Mouse (Mus musculus): ENCODE data around the gene Arntl. TPM values are rescaled to one million over a fixed set of nuclear protein-coding genes. Genes with fewer than 3 reads are reported as not detected.

Arntl gene
- polyA plus RNA-seq, 1 experiment from 2014 or later: 7.7 TPM

GRCm38 (mm10) chr7:113291741-113292140 lies 84.5 kb downstream of the Arntl start:
- no peak overlapping the region for H3K27ac ChIP-seq
- DNase-seq (ENCODE audit: extremely low spot score, low spot score): no peak
- H3K4me1 ChIP-seq: peaks cover 30% of the 10 kb centered on the region
- H3K9me3 ChIP-seq: no peaks in the 10 kb centered on the region
- no peak overlapping the region for H3K4me3 ChIP-seq
- 86% methylated on average over 5 of the region's 5 CpGs for WGBS
- no peaks in the 10 kb centered on the region for H3K36me3 ChIP-seq (replicated peaks)
- no peaks in the 10 kb centered on the region for H3K27me3 ChIP-seq (ENCODE audit: poor library complexity, severe bottlenecking)

DNA sequence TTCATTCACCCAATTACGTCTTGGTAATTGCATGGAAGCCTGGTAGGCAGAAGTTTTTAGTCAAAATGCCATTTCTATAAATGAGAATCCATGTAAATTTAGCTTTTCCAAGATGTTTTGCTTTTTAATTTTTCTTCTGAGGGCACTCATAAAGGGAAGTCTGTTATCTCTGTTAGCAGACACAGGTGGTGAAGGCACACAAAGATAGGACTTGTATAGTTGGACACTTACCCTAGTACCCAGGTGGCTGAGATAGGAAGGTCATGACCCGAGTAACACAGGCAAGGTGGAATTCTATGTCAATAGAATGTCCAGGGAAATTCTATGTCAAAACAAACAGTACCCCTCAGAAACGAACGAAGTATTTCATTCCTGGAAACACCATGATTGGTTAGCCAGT lies 84.9 kb downstream of the Arntl start:
- H3K27me3 ChIP-seq (ENCODE audit: poor library complexity, severe bottlenecking): no peaks in the 10 kb centered on the region
- no peak overlapping the region for H3K27ac ChIP-seq
- H3K9me3 ChIP-seq: no peaks in the 10 kb centered on the region
- H3K4me3 ChIP-seq: no peak overlapping the region
- 86% methylated on average over 4 of the region's 4 CpGs for WGBS
- H3K36me3 ChIP-seq (replicated peaks): no peaks in the 10 kb centered on the region
- no peak for DNase-seq (ENCODE audit: extremely low spot score, low spot score)
- H3K4me1 ChIP-seq: peaks cover 34% of the 10 kb centered on the region

GRCm38 (mm10) chr7:113294598-113294997 lies 87.3 kb downstream of the Arntl start:
- Histone ChIP-seq H3K36me3 (replicated peaks) (peaks cover 8% of the 10 kb centered on the region), H3K27ac (peak overlapping the region; percentile 80; the same call in 1 of the 2 replicates), H3K9me3 (no peaks in the 10 kb centered on the region), H3K4me3 (no peak overlapping the region), H3K4me1 (peaks cover 43% of the 10 kb centered on the region), H3K27me3 (ENCODE audit: poor library complexity, severe bottlenecking) (no peaks in the 10 kb centered on the region)
- 84% methylated on average over 6 of the region's 6 CpGs for WGBS
- DNase-seq (ENCODE audit: extremely low spot score, low spot score): no peak

DNA sequence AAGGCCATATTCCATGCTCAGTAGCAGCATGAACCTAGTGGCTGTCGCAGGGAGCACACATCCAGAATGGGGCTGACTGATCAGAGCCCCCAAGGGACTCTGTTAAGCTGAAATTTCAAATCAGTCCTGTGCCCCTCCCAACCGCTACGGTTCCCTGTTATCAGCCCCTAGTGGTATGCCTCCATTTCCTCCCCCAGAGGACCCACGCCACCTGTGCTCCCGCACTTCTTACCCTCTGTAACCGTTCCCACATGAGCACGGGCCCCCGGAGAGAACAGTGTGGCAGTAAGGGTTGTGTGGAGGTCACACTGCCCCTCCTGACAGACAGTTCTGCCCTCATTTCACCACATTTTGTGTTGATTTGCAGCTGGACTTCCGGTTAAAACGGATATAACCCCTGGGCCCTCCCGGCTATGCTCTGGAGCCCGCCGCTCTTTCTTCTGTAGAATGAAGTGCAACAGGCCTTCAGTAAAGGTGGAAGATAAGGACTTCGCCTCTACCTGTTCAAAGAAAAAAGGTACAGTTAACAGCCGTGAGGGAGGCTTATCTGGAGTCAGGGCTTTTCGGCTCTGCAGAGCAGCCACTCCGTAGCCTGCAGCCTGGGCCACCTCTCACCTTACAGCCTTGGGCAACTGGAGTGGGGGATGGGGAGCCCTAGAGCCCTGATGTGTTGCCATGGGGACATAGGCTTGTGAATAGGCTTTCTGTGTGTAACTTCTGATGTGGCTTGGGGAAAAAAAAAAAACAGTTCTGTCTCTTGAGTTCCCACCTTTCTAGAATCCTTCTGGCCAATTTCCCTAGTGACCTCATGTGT lies 88.0 kb downstream of the Arntl start:
- peak overlapping the region; percentile 32 for H3K4me3 ChIP-seq
- H3K36me3 ChIP-seq (replicated peaks): peaks cover 8% of the 10 kb centered on the region
- 40% methylated on average over 17 of the region's 17 CpGs for WGBS
- H3K9me3 ChIP-seq: no peaks in the 10 kb centered on the region
- H3K27me3 ChIP-seq (ENCODE audit: poor library complexity, severe bottlenecking): no peaks in the 10 kb centered on the region
- peak overlapping the region; percentile 80 for H3K27ac ChIP-seq
- peak; percentile 74 for DNase-seq (ENCODE audit: extremely low spot score, low spot score)
- peaks cover 43% of the 10 kb centered on the region for H3K4me1 ChIP-seq

DNA sequence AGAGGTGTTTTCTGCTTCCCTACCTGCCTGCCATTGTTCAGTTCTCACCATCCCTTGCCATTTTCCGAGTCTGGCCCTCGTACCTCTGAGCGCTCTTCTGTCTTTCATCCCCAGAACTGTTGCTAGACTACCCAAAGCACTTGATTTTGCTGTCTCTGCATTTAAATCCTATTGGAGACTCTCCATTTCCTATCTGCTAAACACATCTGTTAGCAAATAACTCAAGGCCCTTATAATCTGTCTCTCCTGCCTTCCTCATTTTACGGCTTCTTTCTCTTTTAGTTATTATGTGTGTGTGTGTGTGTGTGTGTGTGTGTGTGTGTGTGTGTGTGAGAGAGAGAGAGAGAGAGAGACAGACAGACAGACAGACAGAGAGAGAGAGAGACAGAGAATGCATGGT lies 90.5 kb downstream of the Arntl start:
- no peak overlapping the region for H3K27ac ChIP-seq
- no peak for DNase-seq (ENCODE audit: extremely low spot score, low spot score)
- WGBS: 95% methylated on average over 4 of the region's 4 CpGs

DNA sequence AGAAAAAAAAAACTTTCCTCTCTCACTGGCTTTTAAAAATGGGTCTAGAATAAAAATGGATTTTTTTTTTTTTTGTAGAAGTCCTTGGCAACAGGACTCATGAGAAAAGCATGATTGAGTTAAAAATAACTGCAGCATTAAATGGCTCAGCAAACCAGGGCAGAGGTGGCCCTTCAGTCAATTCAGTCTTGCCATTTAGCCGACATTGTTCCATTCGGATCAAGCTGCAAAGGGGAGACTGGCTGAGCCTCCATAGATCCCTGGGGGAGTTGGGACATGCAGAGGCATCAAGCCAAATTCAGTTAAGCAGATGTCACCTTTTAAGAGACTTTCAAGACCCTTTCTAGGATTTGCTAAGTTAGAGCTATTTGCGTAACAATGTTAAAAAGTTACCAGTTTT lies 102.9 kb downstream of the Arntl start:
- no peaks in the 10 kb centered on the region for H3K9me3 ChIP-seq
- no peak overlapping the region for H3K27ac ChIP-seq
- no peaks in the 10 kb centered on the region for H3K36me3 ChIP-seq (replicated peaks)
- 79% methylated on average over 3 of the region's 3 CpGs for WGBS
- no peak for DNase-seq (ENCODE audit: extremely low spot score, low spot score)
- H3K27me3 ChIP-seq (ENCODE audit: poor library complexity, severe bottlenecking): no peaks in the 10 kb centered on the region
- H3K4me1 ChIP-seq: no peaks in the 10 kb centered on the region
- no peak overlapping the region for H3K4me3 ChIP-seq

More for the DNA sequence above, 90.5 kb downstream of the Arntl start:
- Histone ChIP-seq H3K9me3 (no peaks in the 10 kb centered on the region), H3K4me3 (no peak overlapping the region), H3K36me3 (replicated peaks) (peaks cover 8% of the 10 kb centered on the region), H3K4me1 (peaks cover 40% of the 10 kb centered on the region), H3K27me3 (ENCODE audit: poor library complexity, severe bottlenecking) (no peaks in the 10 kb centered on the region)

DNA sequence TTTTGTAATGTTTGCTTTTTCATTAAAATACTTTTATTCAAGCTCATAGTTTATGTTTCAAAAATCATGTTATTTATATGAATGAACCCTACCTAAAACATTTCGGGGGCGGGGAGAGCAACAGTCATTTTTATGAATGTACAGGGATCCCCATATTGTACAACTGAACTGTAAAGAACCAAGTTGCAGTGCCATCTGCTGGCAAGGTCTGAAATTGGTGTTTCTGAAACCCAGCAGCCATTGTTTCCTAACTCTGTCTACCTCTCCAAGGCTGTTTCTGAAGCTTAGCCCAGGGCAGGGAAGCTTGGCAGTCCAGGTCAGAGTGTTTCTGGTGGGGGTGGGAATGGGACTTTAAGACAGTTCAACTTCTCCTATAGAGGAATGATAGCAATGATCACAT lies 104.5 kb downstream of the Arntl start:
- H3K4me1 ChIP-seq: no peaks in the 10 kb centered on the region
- 36% methylated on average over 2 of the region's 2 CpGs for WGBS
- peaks cover 7% of the 10 kb centered on the region for H3K36me3 ChIP-seq (replicated peaks)
- no peaks in the 10 kb centered on the region for H3K27me3 ChIP-seq (ENCODE audit: poor library complexity, severe bottlenecking)
- no peak overlapping the region for H3K27ac ChIP-seq
- H3K4me3 ChIP-seq: no peak overlapping the region
- DNase-seq (ENCODE audit: extremely low spot score, low spot score): peak; percentile 38
- H3K9me3 ChIP-seq: no peaks in the 10 kb centered on the region

GRCm38 (mm10) chr7:113320128-113320527 lies 112.9 kb downstream of the Arntl start:
- Histone ChIP-seq H3K4me1 (peaks cover 12% of the 10 kb centered on the region), H3K9me3 (no peaks in the 10 kb centered on the region), H3K4me3 (no peak overlapping the region), H3K27ac (no peak overlapping the region), H3K27me3 (ENCODE audit: poor library complexity, severe bottlenecking) (no peaks in the 10 kb centered on the region), H3K36me3 (replicated peaks) (peaks cover 31% of the 10 kb centered on the region)
- 87% methylated on average over 1 of the region's 1 CpGs for WGBS
- DNase-seq (ENCODE audit: extremely low spot score, low spot score): no peak

- H3K4me3 ChIP-seq: no peak overlapping the region
Measured at GRCm38 (mm10) chr7:113334036-113334435, 126.8 kb downstream of the Arntl start.

DNA sequence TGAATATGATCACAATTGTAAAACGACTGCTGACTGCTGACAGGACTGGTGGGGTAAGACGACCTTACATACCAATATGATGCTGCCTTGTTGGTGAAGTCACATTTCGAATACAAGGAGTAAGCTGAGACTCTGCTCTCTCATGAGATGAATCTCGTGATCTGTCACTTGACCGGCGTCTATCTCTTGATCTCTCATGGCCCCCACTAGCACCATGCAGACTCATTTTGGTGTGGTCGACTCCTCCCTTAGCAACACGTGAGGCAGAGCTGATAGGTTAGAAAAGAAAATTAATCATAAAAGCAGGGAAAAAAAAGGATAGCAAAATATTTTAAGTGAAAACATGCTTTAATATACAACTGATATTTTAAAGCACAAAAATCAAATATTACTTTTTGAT lies 128.0 kb downstream of the Arntl start:
- DNase-seq (ENCODE audit: extremely low spot score, low spot score): no peak
- Histone ChIP-seq H3K4me3 (no peak overlapping the region), H3K9me3 (no peaks in the 10 kb centered on the region), H3K27me3 (ENCODE audit: poor library complexity, severe bottlenecking) (no peaks in the 10 kb centered on the region), H3K4me1 (no peaks in the 10 kb centered on the region), H3K36me3 (replicated peaks) (no peaks in the 10 kb centered on the region), H3K27ac (no peak overlapping the region)
- WGBS: 87% methylated on average over 8 of the region's 8 CpGs

More at GRCm38 (mm10) chr7:113334036-113334435, 126.8 kb downstream of the Arntl start:
- Histone ChIP-seq H3K4me1 (no peaks in the 10 kb centered on the region), H3K9me3 (no peaks in the 10 kb centered on the region), H3K36me3 (replicated peaks) (no peaks in the 10 kb centered on the region), H3K27ac (no peak overlapping the region), H3K27me3 (ENCODE audit: poor library complexity, severe bottlenecking) (no peaks in the 10 kb centered on the region)
- no peak for DNase-seq (ENCODE audit: extremely low spot score, low spot score)

DNA sequence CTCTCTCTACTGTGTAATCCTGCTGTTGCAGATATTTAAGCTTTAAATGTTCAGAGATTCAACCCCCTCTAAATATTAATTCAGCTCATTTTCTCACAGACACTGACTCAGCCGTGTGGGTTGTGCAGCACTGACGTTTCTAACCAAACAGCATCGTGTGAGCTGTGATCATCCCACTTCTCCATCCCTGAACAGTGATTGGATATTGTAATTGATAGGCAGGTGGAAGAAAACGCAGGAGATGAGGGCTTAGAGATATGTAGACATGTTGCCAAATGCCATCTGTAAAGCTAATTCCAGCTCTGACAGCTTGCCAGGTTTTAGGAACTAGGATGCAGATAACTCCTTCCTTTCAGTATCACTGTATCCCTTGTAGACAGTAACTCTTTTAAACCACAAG lies 140.0 kb downstream of the Arntl start:
- no peaks in the 10 kb centered on the region for H3K36me3 ChIP-seq (replicated peaks)
- H3K4me1 ChIP-seq: no peaks in the 10 kb centered on the region
- H3K27me3 ChIP-seq (ENCODE audit: poor library complexity, severe bottlenecking): no peaks in the 10 kb centered on the region
- no peak overlapping the region for H3K4me3 ChIP-seq
- H3K27ac ChIP-seq: no peak overlapping the region
- WGBS: 61% methylated on average over 4 of the region's 4 CpGs
- DNase-seq (ENCODE audit: extremely low spot score, low spot score): no peak
- H3K9me3 ChIP-seq: no peaks in the 10 kb centered on the region

GRCm38 (mm10) chr7:113347694-113348093 lies 140.4 kb downstream of the Arntl start:
- Histone ChIP-seq H3K27me3 (ENCODE audit: poor library complexity, severe bottlenecking) (no peaks in the 10 kb centered on the region), H3K4me3 (no peak overlapping the region), H3K4me1 (no peaks in the 10 kb centered on the region), H3K27ac (no peak overlapping the region), H3K36me3 (replicated peaks) (no peaks in the 10 kb centered on the region), H3K9me3 (no peaks in the 10 kb centered on the region)
- 94% methylated on average over 2 of the region's 2 CpGs for WGBS
- no peak for DNase-seq (ENCODE audit: extremely low spot score, low spot score)

DNA sequence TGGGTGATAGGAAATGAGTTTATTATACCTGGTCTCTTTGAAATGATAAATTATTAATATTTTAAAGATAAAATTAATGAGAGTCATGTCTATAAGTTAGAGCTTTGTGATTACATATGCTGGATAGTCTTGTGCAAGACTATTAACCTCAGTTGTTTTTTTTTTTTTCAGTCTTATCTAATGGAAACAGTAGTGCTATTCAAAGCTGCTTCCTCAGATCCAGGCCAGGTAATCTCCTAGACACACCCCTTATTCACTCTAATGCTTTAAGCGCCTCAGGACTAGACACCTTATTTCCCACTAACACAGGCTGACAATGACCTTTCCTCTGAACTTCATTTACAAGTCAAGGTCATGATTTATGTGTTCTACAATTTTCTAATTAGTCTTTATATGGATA lies 141.8 kb downstream of the Arntl start:
- no peaks in the 10 kb centered on the region for H3K4me1 ChIP-seq
- no peaks in the 10 kb centered on the region for H3K36me3 ChIP-seq (replicated peaks)
- H3K27ac ChIP-seq: no peak overlapping the region
- H3K4me3 ChIP-seq: no peak overlapping the region
- no peaks in the 10 kb centered on the region for H3K9me3 ChIP-seq
- no peaks in the 10 kb centered on the region for H3K27me3 ChIP-seq (ENCODE audit: poor library complexity, severe bottlenecking)
- WGBS: 73% methylated on average over 1 of the region's 1 CpGs
- DNase-seq (ENCODE audit: extremely low spot score, low spot score): no peak
